ENCODE assay signal across 10 mouse cellular contexts in the genomic region with DNA sequence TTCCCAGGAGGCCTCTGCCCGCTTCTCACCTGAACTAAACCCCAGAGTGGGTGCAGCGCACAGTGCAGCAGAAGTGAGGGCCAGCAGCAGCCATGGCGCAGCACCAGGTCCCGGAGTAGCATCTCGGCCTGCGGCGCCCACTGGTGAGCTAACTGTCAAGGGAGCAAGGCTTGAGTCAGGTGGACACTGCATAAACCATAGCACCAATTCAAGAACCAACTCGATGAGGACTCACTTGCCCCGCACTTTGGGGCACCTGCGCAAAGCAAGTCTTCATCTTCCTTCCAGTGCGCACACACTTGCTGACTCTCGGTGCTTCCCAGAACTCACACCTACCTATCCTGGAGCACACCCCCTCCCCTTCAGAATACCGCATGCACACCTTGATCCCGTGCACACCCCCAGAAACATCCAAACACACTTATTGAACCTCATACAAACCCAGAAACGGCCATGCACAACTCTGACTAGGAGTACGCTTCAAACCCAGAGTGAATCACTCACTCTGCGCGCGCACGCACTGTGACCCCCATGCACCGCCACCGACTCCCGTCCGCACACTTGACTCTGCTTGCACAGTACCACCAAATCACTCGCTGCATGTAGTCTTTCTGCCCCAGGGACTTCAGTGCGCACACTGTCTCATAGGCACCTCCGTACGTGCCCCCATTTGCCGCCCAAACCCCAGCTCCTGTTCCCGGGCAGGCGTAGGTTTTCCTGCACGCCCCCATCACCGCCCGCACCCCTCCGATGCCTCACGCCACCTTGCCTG. TPM values are rescaled to one million over a fixed set of nuclear protein-coding genes. Genes with fewer than 3 reads are reported as not detected.
DNase-seq lines count a peak whose midpoint lies in the region; ATAC-seq and TF ChIP-seq lines count a peak whose summit lies in the region.
"Had no signal": no experiment of that assay in that cellular context is flagged by ENCODE, and none has a peak within 500 bp of the region (broad histone marks: within the 10 kb centered on the region; RNA-seq: fewer than 3 reads in every experiment).

No protein-coding gene starts in this region.

- no peak for TF ChIP-seq CTCF in cerebellum, adult 2 months (IDR thresholded peaks at IDR 0.05; ENCODE audit: borderline replicate concordance, insufficient read depth, low read depth, low read length)
- TF ChIP-seq CTCF in E14TG2a.4 (conservative IDR thresholded peaks at IDR 0.05; ENCODE audit: low read length): no peak
- no peak for TF ChIP-seq CTCF in embryonic fibroblast, embryonic 13.5 days (IDR thresholded peaks at IDR 0.05; ENCODE audit: borderline replicate concordance, insufficient read depth, low read length)
- no peak for TF ChIP-seq CTCF in stomach, postnatal 0 days (IDR thresholded peaks at IDR 0.05; ENCODE audit: low read depth)

- peak overlapping the region; percentile 93 for H3K4me2 ChIP-seq in limb, embryonic 12.5 days
- peak overlapping the region; percentile 85 for H3K4me2 ChIP-seq in stomach, postnatal 0 days (replicated peaks; ENCODE audit: low read depth)

- H3K36me3 ChIP-seq in E14TG2a.4 (ENCODE audit: insufficient read depth, low read length): no peaks in the 10 kb centered on the region
- H3K36me3 ChIP-seq in limb, embryonic 12.5 days: no peaks in the 10 kb centered on the region
- no peaks in the 10 kb centered on the region for H3K36me3 ChIP-seq in stomach, postnatal 0 days (ENCODE audit: control insufficient read depth, insufficient read depth, low read length)

- H3K27me3 ChIP-seq in cerebellum, adult 2 months (ENCODE audit: control insufficient read depth, insufficient read depth, low read length): peaks cover 3% of the 10 kb centered on the region; the same call in 1 of the 2 replicates
- H3K27me3 ChIP-seq in E14TG2a.4 (ENCODE audit: insufficient read depth, low read length): peaks cover 89% of the 10 kb centered on the region
- H3K27me3 ChIP-seq in limb, embryonic 12.5 days: peaks cover 60% of the 10 kb centered on the region
- no peaks in the 10 kb centered on the region for H3K27me3 ChIP-seq in stomach, postnatal 0 days (ENCODE audit: control insufficient read depth, insufficient read depth, low read length)

- 23% methylated on average over 36 of the region's 36 CpGs for WGBS in cerebellum, adult 2 months
- WGBS in limb, embryonic 12.5 days: 8% methylated on average over 36 of the region's 36 CpGs
- 18% methylated on average over 36 of the region's 36 CpGs for WGBS in stomach, postnatal 0 days

- H3K27ac ChIP-seq in cerebellum, adult 2 months (ENCODE audit: insufficient read depth, low read length): no peak overlapping the region
- H3K27ac ChIP-seq in embryonic fibroblast, embryonic 13.5 days (ENCODE audit: insufficient read depth, low read length): no peak overlapping the region
- H3K27ac ChIP-seq in limb, embryonic 12.5 days: no peak overlapping the region
- H3K27ac ChIP-seq in stomach, postnatal 0 days (replicated peaks): peak overlapping the region; percentile 91

- H3K4me1 ChIP-seq in cerebellum, adult 2 months (ENCODE audit: control insufficient read depth, insufficient read depth, low read length): no peaks in the 10 kb centered on the region
- peaks cover 20% of the 10 kb centered on the region for H3K4me1 ChIP-seq in E14TG2a.4 (replicated peaks; ENCODE audit: low read depth, low read length)
- H3K4me1 ChIP-seq in embryonic fibroblast, embryonic 13.5 days (ENCODE audit: control insufficient read depth, insufficient read depth, low read length): no peaks in the 10 kb centered on the region
- H3K4me1 ChIP-seq in limb, embryonic 12.5 days (replicated peaks): peaks cover 9% of the 10 kb centered on the region
- H3K4me1 ChIP-seq in stomach, postnatal 0 days (replicated peaks; ENCODE audit: control insufficient read depth, insufficient read depth): no peaks in the 10 kb centered on the region; the same call in 1 of the 2 replicates

- DNase-seq in cerebellum, adult 2 months: no peak
- no peak for DNase-seq in cerebellum, adult 8-10 months
- peak; percentile 31 for DNase-seq in stomach, postnatal 0 days (ENCODE audit: low spot score)

- peak overlapping the region; percentile 77; the same call in 1 of the 2 replicates for H3K9ac ChIP-seq in limb, embryonic 12.5 days (replicated peaks)
- H3K9ac ChIP-seq in stomach, postnatal 0 days (ENCODE audit: low read length): peak overlapping the region; percentile 76

- no peak for TF ChIP-seq EP300 in stomach, postnatal 0 days (optimal IDR thresholded peaks at IDR 0.05)

- no peak for TF ChIP-seq POLR2A in cerebellum, adult 2 months (IDR thresholded peaks at IDR 0.05; ENCODE audit: borderline replicate concordance, insufficient read depth, low read length)
- no peak for TF ChIP-seq POLR2A in embryonic fibroblast, embryonic 13.5 days (IDR thresholded peaks at IDR 0.05; ENCODE audit: low read depth, low read length)

- H3K9me3 ChIP-seq in E14TG2a.4 (ENCODE audit: low read length): no peaks in the 10 kb centered on the region
- no peaks in the 10 kb centered on the region for H3K9me3 ChIP-seq in limb, embryonic 12.5 days
- H3K9me3 ChIP-seq in stomach, postnatal 0 days (ENCODE audit: control insufficient read depth, low read length): no peaks in the 10 kb centered on the region

- ATAC-seq in limb, embryonic 12.5 days (ENCODE audit: insufficient number of reproducible peaks, insufficient read depth, low FRiP score, low TSS enrichment, low read depth): peak; percentile 32; the same call in 1 of the 2 replicates
- ATAC-seq in stomach, postnatal 0 days (ENCODE audit: low FRiP score, low TSS enrichment): peak; percentile 22; the same call in 1 of the 2 replicates
- no peak for ATAC-seq in CD4-positive, CD25-positive, alpha-beta regulatory T cell, adult 4 months
- no peak for ATAC-seq in megakaryocyte progenitor cell, adult 5-6 weeks (replicated peaks; ENCODE audit: poor library complexity)

- H3K4me3 ChIP-seq in cerebellum, adult 2 months (replicated peaks; ENCODE audit: insufficient read depth, low read depth, low read length): peak overlapping the region; percentile 24
- H3K4me3 ChIP-seq in E14TG2a.4 (replicated peaks; ENCODE audit: low read length): peak overlapping the region; percentile 89
- H3K4me3 ChIP-seq in embryonic fibroblast, embryonic 13.5 days (ENCODE audit: insufficient read depth, low read length): peak overlapping the region; percentile 21
- peak overlapping the region; percentile 67 for H3K4me3 ChIP-seq in limb, embryonic 12.5 days (replicated peaks)
- H3K4me3 ChIP-seq in stomach, postnatal 0 days (ENCODE audit: low read depth, low read length): peak overlapping the region; percentile 63

RNA-seq across cellular contexts. Expression of gene Prima1, which starts 0.5 kb away (rescaled TPM):
- 10.6 and 13.8 TPM in 2 replicates for polyA plus RNA-seq in cerebellum, adult 2 months (2012; rRNA removed)
- not detected in 2 replicates for polyA plus RNA-seq in embryonic fibroblast, embryonic 13.5 days (2011; ENCODE audit: insufficient read length, low read depth, missing spikeins)
- polyA plus RNA-seq in limb, embryonic 12.5 days (2016; fragmentation: Nextera tagmentation; extraction: Ambion mirVana): not detected in 2 replicates
- polyA plus RNA-seq in stomach, postnatal 0 days (2015; fragmentation: Nextera tagmentation; extraction: Ambion mirVana): 1.5 and 2.0 TPM in 2 replicates
- not detected for polyA plus RNA-seq in CD4-positive, CD25-positive, alpha-beta regulatory T cell, adult 4 months (2017; shearing (Covaris generic))
- not detected in 2 replicates for total RNA-seq in megakaryocyte progenitor cell, adult 5-6 weeks (2015)
- total RNA-seq in megakaryocyte progenitor cell, adult 5-6 weeks (2017): not detected in 2 replicates
- polyA plus RNA-seq: erythroblast, embryonic 14.5 days; spleen, adult 2 months had no signal

Comparison
In these comparisons a context has a peak if more than half of its experiments do, and no peak if none do; other contexts are left out.
1. H3K4me3 ChIP-seq: peak in every context shown above with its lines; median percentile 89 in E14TG2a.4; 67 in limb, embryonic 12.5 days; 63 in stomach, postnatal 0 days; 24 in cerebellum, adult 2 months; 21 in embryonic fibroblast, embryonic 13.5 days.
2. ATAC-seq: peak in limb, embryonic 12.5 days (single experiment) and stomach, postnatal 0 days (single experiment); none in CD4-positive, CD25-positive, alpha-beta regulatory T cell, adult 4 months (single experiment) and megakaryocyte progenitor cell, adult 5-6 weeks (single experiment).